Mouse (Mus musculus) intestine, embryonic 15.5 days (tissue): ENCODE data around the gene Stard5. TPM values are rescaled to one million over a fixed set of nuclear protein-coding genes. Genes with fewer than 3 reads are reported as not detected.
A peak's percentile ranks its signal among the peaks of the same experiment; 100 is the strongest.

Experiments used
- ATAC-seq: fragments of 200-750 bp; cut with Nextera tagmentation; 2 replicates; pipeline ENCODE4 v1.8.0; 2017; ENCODE audit warnings: moderate TSS enrichment, moderate library complexity
- H3K27ac ChIP-seq: fragments of 300-500 bp; sonication (generic); 2 replicates; pipeline ENCODE4 v1.5.1; 2015; ENCODE audit warnings: mild to moderate bottlenecking, inconsistent platforms
- H3K27me3 ChIP-seq: fragments of 300-500 bp; sonication (generic); replicated peaks from 2 replicates; pipeline ENCODE4 v1.6.1; 2015; ENCODE audit warnings: inconsistent platforms
- H3K36me3 ChIP-seq: fragments of 300-500 bp; sonication (generic); 2 replicates; pipeline ENCODE4 v1.6.1; 2015; ENCODE audit warnings: inconsistent platforms
- H3K4me1 ChIP-seq: fragments of 300-500 bp; sonication (generic); replicated peaks from 2 replicates; pipeline ENCODE4 v1.6.1; 2015; ENCODE audit warnings: inconsistent platforms
- H3K4me2 ChIP-seq: fragments of 300-500 bp; sonication (generic); replicated peaks from 2 replicates; pipeline ENCODE4 v1.6.1; 2015; ENCODE audit warnings: mild to moderate bottlenecking, inconsistent platforms
- H3K4me3 ChIP-seq: fragments of 300-500 bp; sonication (generic); replicated peaks from 2 replicates; pipeline ENCODE4 v1.5.1; 2015; ENCODE audit warnings: inconsistent platforms
- H3K9ac ChIP-seq: fragments of 300-500 bp; sonication (generic); 2 replicates; pipeline ENCODE4 v1.6.1; 2015; ENCODE audit warnings: inconsistent platforms
- H3K9me3 ChIP-seq: fragments of 300-500 bp; sonication (generic); 2 replicates; pipeline ENCODE4 v1.6.1; 2016; ENCODE audit warnings: inconsistent platforms
- WGBS: fragments of 180-500 bp; shearing (Covaris S2); methylation state at CpG from one replicate; pipeline ENCODE4 v1.1.7; 2015; 5-methylcytosine and 5-hydroxymethylcytosine counted together
- polyA plus RNA-seq: library from polyadenylated mRNA; unstranded; fragments of >200 nt; fragmentation: Nextera tagmentation; extraction: Ambion mirVana; gene quantifications from 2 replicates; pipeline ENCODE4 v1.2.1, GENCODE M21; 2015

Gene Stard5
- polyA plus RNA-seq, 1 experiment from 2014 or later, result 52.3 TPM

- no peak for ATAC-seq
- Histone ChIP-seq H3K9me3 (no peaks in the 10 kb centered on the region), H3K27ac (no peak overlapping the region), H3K27me3 (no peaks in the 10 kb centered on the region), H3K4me1 (0 out of 2 replicates have a peak, but pooled peaks cover 4% of the 10 kb centered on the region), H3K4me3 (no peak overlapping the region), H3K9ac (no peak overlapping the region), H3K36me3 (no peaks in the 10 kb centered on the region), H3K4me2 (no peak overlapping the region)
- 44% methylated on average over 5 of the region's 5 CpGs for WGBS
These were observed 23.3 kb downstream of the Stard5 start for GRCm38 (mm10) chr7:83654938-83655630.

GRCm38 (mm10) chr7:83658716-83659115 is 27.0 kb downstream of the Stard5 start:
- no peaks in the 10 kb centered on the region for H3K36me3 ChIP-seq
- no peak overlapping the region for H3K9ac ChIP-seq
- 0 out of 2 replicates have a peak overlapping the region, but pooled peaks have one; percentile 27 for H3K27ac ChIP-seq
- H3K4me2 ChIP-seq, result no peak overlapping the region
- 90% methylated on average over 1 of the region's 1 CpGs for WGBS
- H3K4me3 ChIP-seq, result no peak overlapping the region
- 0 out of 2 replicates have a peak, but pooled peaks cover 4% of the 10 kb centered on the region for H3K4me1 ChIP-seq
- H3K9me3 ChIP-seq, result no peaks in the 10 kb centered on the region
- H3K27me3 ChIP-seq, result no peaks in the 10 kb centered on the region
- 0 out of 2 replicates have a peak, but pooled peaks have one; percentile 11 for ATAC-seq

- H3K9ac ChIP-seq, result no peak overlapping the region
- WGBS, result 66% methylated on average over 9 of the region's 9 CpGs
- no peak overlapping the region for H3K4me2 ChIP-seq
- ATAC-seq, result peak; percentile 66
- no peaks in the 10 kb centered on the region for H3K9me3 ChIP-seq
- H3K4me3 ChIP-seq, result no peak overlapping the region
- H3K27me3 ChIP-seq, result no peaks in the 10 kb centered on the region
- H3K27ac ChIP-seq, result 0 out of 2 replicates have a peak overlapping the region, but pooled peaks have one; percentile 33
- no peaks in the 10 kb centered on the region for H3K36me3 ChIP-seq
- H3K4me1 ChIP-seq, result 0 out of 2 replicates have a peak, but pooled peaks cover 4% of the 10 kb centered on the region
These were observed 27.7 kb downstream of the Stard5 start for GRCm38 (mm10) chr7:83659159-83660065.

GRCm38 (mm10) chr7:83660273-83660691 is 28.5 kb downstream of the Stard5 start:
- no peak overlapping the region for H3K9ac ChIP-seq
- H3K9me3 ChIP-seq, result no peaks in the 10 kb centered on the region
- no peaks in the 10 kb centered on the region for H3K36me3 ChIP-seq
- no peak overlapping the region for H3K27ac ChIP-seq
- no peak overlapping the region for H3K4me3 ChIP-seq
- H3K4me1 ChIP-seq, result 0 out of 2 replicates have a peak, but pooled peaks cover 4% of the 10 kb centered on the region
- no peak overlapping the region for H3K4me2 ChIP-seq
- WGBS, result 92% methylated on average over 11 of the region's 11 CpGs
- no peaks in the 10 kb centered on the region for H3K27me3 ChIP-seq
- no peak for ATAC-seq

GRCm38 (mm10) chr7:83661031-83661430 is 29.3 kb downstream of the Stard5 start:
- Histone ChIP-seq H3K4me2 (no peak overlapping the region), H3K27me3 (no peaks in the 10 kb centered on the region), H3K36me3 (no peaks in the 10 kb centered on the region), H3K4me3 (no peak overlapping the region), H3K27ac (no peak overlapping the region), H3K9ac (no peak overlapping the region), H3K4me1 (0 out of 2 replicates have a peak, but pooled peaks cover 4% of the 10 kb centered on the region), H3K9me3 (no peaks in the 10 kb centered on the region)
- ATAC-seq, result no peak
- 90% methylated on average over 10 of the region's 10 CpGs for WGBS

GRCm38 (mm10) chr7:83661763-83662162 is 30.0 kb downstream of the Stard5 start:
- Histone ChIP-seq H3K9me3 (no peaks in the 10 kb centered on the region), H3K4me2 (no peak overlapping the region), H3K36me3 (no peaks in the 10 kb centered on the region), H3K27ac (no peak overlapping the region), H3K4me1 (0 out of 2 replicates have a peak, but pooled peaks cover 4% of the 10 kb centered on the region), H3K9ac (no peak overlapping the region), H3K4me3 (no peak overlapping the region), H3K27me3 (no peaks in the 10 kb centered on the region)
- WGBS, result 94% methylated on average over 3 of the region's 3 CpGs
- no peak for ATAC-seq

GRCm38 (mm10) chr7:83662711-83663375 is 31.1 kb downstream of the Stard5 start:
- H3K27ac ChIP-seq, result no peak overlapping the region
- no peaks in the 10 kb centered on the region for H3K36me3 ChIP-seq
- no peak overlapping the region for H3K4me2 ChIP-seq
- 0 out of 2 replicates have a peak, but pooled peaks cover 4% of the 10 kb centered on the region for H3K4me1 ChIP-seq
- H3K9me3 ChIP-seq, result no peaks in the 10 kb centered on the region
- WGBS, result 88% methylated on average over 6 of the region's 6 CpGs
- H3K9ac ChIP-seq, result no peak overlapping the region
- ATAC-seq, result no peak
- no peaks in the 10 kb centered on the region for H3K27me3 ChIP-seq
- no peak overlapping the region for H3K4me3 ChIP-seq

GRCm38 (mm10) chr7:83666087-83666595 is 34.4 kb downstream of the Stard5 start:
- Histone ChIP-seq H3K4me1 (no peaks in the 10 kb centered on the region), H3K9me3 (no peaks in the 10 kb centered on the region), H3K27me3 (no peaks in the 10 kb centered on the region), H3K4me2 (no peak overlapping the region), H3K9ac (no peak overlapping the region), H3K4me3 (no peak overlapping the region), H3K36me3 (no peaks in the 10 kb centered on the region), H3K27ac (no peak overlapping the region)
- ATAC-seq, result peak; percentile 64
- 74% methylated on average over 4 of the region's 4 CpGs for WGBS

- ATAC-seq, result no peak
- WGBS, result 75% methylated on average over 5 of the region's 5 CpGs
- H3K9ac ChIP-seq, result no peak overlapping the region
These were observed 36.3 kb downstream of the Stard5 start for GRCm38 (mm10) chr7:83667936-83668645.

GRCm38 (mm10) chr7:83668724-83669123 is 37.0 kb downstream of the Stard5 start:
- H3K4me2 ChIP-seq, result no peak overlapping the region
- H3K4me3 ChIP-seq, result no peak overlapping the region
- H3K9me3 ChIP-seq, result no peaks in the 10 kb centered on the region
- no peaks in the 10 kb centered on the region for H3K27me3 ChIP-seq
- no peak overlapping the region for H3K27ac ChIP-seq
- H3K4me1 ChIP-seq, result no peaks in the 10 kb centered on the region
- no peak overlapping the region for H3K9ac ChIP-seq
- WGBS, result 21% methylated on average over 1 of the region's 1 CpGs
- H3K36me3 ChIP-seq, result no peaks in the 10 kb centered on the region
- ATAC-seq, result peak; percentile 50; the same call in 1 of the 2 replicates

More at GRCm38 (mm10) chr7:83667936-83668645, 36.3 kb downstream of the Stard5 start:
- Histone ChIP-seq H3K9me3 (no peaks in the 10 kb centered on the region), H3K4me3 (no peak overlapping the region), H3K36me3 (no peaks in the 10 kb centered on the region), H3K4me1 (no peaks in the 10 kb centered on the region), H3K27ac (no peak overlapping the region), H3K27me3 (no peaks in the 10 kb centered on the region), H3K4me2 (no peak overlapping the region)

- no peak overlapping the region for H3K4me2 ChIP-seq
- H3K9me3 ChIP-seq, result no peaks in the 10 kb centered on the region
- no peak overlapping the region for H3K4me3 ChIP-seq
- no peaks in the 10 kb centered on the region for H3K4me1 ChIP-seq
- H3K27ac ChIP-seq, result no peak overlapping the region
- no peaks in the 10 kb centered on the region for H3K36me3 ChIP-seq
- no peaks in the 10 kb centered on the region for H3K27me3 ChIP-seq
- ATAC-seq, result no peak
- no peak overlapping the region for H3K9ac ChIP-seq
- 91% methylated on average over 6 of the region's 6 CpGs for WGBS
These were observed 39.8 kb downstream of the Stard5 start for GRCm38 (mm10) chr7:83671573-83671972.
